Mouse (Mus musculus): Measurements from ENCODE around the gene Sult6b2. TPM values are rescaled to one million over a fixed set of nuclear protein-coding genes. Genes with fewer than 3 reads are reported as not detected.
A peak's percentile ranks its signal among the peaks of the same experiment; 100 is the strongest.

The Sult6b2 gene
- total RNA-seq, 2 experiments from 2014 or later = not detected

- ATAC-seq (replicated peaks; ENCODE audit: poor library complexity) = no peak
Measured at GRCm38 (mm10) chr6:142812969-142813368, 8.7 kb upstream of the Sult6b2 start.

DNA sequence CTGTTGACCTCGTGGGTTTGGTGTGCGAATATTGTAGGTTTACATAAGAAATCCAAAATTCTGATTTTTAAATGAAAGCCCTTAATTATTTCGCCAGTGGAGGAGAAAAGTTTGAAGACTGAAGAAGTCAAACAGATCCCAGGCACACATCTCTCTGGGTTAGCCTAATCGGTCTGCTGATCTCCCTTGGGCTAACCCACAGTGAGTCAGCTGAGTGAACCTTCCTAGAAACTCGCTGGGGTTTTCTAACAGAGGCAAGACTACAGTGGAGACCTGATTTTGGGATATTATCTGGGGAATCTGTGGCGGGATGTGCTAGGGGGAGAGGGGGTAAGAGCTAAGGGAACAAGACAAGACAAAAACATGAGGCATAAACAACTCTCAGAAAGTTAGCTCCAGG is 5.9 kb upstream of the Sult6b2 start:
- ATAC-seq (replicated peaks; ENCODE audit: poor library complexity) = peak; percentile 27; the same call in 1 of the 2 replicates

- 0 out of 2 replicates have a peak, but pooled peaks have one; percentile 15 for ATAC-seq (replicated peaks; ENCODE audit: poor library complexity)
Measured at GRCm38 (mm10) chr6:142809373-142810098, 5.2 kb upstream of the Sult6b2 start.

- ATAC-seq (replicated peaks; ENCODE audit: poor library complexity) = peak; percentile 89
Measured at GRCm38 (mm10) chr6:142806326-142806725, 2.0 kb upstream of the Sult6b2 start.

DNA sequence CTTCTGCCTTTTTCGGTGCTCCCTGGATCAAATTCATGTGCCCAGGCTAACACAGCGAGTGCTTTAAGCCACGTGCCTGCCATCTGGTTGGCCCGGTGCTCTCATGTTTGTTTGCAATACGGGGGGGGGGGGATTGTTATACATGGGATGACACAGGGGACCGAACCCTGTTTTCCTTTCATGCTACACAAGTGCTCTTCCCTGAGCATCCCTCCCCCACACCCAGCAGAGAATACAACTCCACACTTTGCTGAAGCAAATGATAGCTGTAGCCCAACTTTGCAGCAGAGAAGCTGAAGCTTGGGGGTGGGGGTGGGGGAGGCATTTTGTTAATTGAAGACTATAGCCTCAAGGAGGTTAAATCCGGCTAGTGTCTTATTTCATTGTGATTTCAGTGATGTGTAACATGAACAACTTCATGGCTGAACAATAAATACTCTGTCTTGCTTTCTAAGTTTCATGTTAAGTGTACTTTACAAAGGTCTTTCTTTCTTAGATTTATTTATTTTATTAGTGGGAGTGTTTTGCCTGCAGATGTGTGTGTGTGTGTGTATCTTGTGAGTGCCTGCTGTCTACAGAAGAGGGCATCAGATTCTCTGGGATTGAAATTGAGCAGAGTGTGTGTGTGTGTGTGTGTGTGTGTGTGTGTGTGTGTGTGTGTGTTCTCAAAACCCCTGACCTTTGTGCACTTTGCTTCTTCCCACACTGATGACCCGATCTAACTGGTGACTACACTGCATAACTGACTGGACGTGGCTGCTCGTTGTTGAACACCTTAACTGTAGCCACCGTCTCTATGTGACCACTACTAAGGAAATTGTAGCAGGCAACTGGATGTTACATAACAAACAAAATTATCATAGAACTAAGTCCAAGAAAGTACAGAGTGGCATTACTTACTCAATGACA is 1.4 kb downstream of the Sult6b2 start:
- no peak for ATAC-seq (replicated peaks; ENCODE audit: poor library complexity)

- ATAC-seq (replicated peaks; ENCODE audit: poor library complexity) = no peak
Measured at GRCm38 (mm10) chr6:142801687-142802086, 2.6 kb downstream of the Sult6b2 start.

GRCm38 (mm10) chr6:142799704-142800374 is 4.5 kb downstream of the Sult6b2 start:
- ATAC-seq (replicated peaks; ENCODE audit: poor library complexity) = peak; percentile 38; the same call in 1 of the 2 replicates

- no peak for ATAC-seq (replicated peaks; ENCODE audit: poor library complexity)
Measured at GRCm38 (mm10) chr6:142798837-142799236, 5.5 kb downstream of the Sult6b2 start.

DNA sequence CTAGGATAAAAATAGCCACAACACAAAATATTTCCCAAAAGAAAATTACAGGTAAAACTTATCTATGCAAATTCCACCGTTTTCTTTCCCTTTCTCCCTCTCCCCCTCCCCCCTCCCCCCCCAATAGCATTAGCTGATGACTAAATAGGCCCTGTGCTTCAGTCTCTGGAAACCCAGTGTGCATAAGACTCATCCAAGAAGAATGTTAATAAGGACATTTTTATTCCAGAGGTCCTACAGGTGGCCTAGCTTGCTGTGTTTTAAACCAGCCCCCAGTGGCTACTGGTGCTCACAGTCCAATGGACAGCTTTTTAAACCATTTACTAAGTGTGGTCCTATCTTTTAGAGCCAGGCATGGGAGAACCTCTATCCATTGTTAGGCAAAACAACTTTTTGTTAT is 6.3 kb downstream of the Sult6b2 start:
- ATAC-seq (replicated peaks; ENCODE audit: poor library complexity) = no peak

DNA sequence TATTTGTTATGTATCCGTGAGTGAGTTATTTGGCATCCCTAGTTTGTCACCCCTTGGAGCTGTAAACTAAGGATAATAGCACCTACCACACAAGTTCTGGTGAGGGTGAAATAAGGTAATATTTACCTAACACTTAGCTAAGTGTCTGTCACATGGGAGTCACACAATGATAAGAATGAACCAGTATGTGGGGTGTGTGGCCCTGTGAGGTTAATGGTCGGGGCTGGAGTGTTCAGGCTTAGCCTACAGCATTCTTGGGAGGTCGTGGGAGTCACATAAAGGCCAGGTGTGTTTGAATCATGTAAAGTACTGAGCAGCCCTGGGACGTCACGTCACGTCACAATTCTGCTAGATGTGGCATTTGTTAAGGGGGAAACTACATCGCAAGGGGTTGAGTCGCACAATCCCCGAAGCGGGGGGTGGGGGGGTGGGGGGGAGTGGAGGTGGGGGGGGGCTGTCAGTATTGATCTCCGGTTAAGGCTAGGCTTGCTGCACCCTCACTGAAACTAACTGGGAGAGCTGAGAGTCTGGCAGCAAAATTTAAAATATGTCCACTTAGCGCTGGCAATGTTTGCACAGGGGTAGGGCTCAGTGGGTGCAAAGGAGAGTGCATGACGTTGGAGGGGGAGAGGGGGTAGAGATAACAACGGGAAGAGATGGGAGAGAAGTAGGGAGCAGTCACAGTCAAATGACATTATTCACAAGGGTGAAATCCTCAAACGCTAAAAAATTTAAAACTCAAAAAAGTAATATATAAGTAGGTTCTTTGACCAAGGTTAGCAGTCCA is 8.5 kb downstream of the Sult6b2 start:
- ATAC-seq (replicated peaks; ENCODE audit: poor library complexity) = no peak

- no peak for ATAC-seq (replicated peaks; ENCODE audit: poor library complexity)
Measured at GRCm38 (mm10) chr6:142795087-142795486, 9.2 kb downstream of the Sult6b2 start.

DNA sequence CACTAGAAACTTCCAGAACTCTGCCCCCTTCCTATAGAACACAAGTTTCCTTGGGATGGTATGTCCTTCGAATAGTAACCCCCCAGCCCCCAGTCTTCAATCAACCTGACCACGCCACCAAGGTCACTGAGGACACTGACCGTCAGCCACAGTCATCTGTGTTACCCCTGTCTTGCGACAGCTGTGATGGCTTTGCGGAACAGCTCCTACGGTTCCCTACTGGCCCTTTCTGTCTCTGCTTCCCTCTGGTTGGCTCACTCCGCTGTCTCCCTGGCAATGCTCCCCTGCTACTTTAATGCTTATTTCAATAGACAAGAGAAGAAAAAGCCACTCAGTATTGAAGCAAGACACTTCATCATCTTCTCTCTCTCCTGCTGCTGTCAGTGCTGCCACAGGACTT is 10.8 kb downstream of the Sult6b2 start:
- peak; percentile 58 for ATAC-seq (replicated peaks; ENCODE audit: poor library complexity)

GRCm38 (mm10) chr6:142792241-142792968 is 11.9 kb downstream of the Sult6b2 start:
- peak; percentile 66 for ATAC-seq (replicated peaks; ENCODE audit: poor library complexity)

- ATAC-seq (replicated peaks; ENCODE audit: poor library complexity) = no peak
Measured at GRCm38 (mm10) chr6:142789736-142790135, 14.6 kb downstream of the Sult6b2 start.

DNA sequence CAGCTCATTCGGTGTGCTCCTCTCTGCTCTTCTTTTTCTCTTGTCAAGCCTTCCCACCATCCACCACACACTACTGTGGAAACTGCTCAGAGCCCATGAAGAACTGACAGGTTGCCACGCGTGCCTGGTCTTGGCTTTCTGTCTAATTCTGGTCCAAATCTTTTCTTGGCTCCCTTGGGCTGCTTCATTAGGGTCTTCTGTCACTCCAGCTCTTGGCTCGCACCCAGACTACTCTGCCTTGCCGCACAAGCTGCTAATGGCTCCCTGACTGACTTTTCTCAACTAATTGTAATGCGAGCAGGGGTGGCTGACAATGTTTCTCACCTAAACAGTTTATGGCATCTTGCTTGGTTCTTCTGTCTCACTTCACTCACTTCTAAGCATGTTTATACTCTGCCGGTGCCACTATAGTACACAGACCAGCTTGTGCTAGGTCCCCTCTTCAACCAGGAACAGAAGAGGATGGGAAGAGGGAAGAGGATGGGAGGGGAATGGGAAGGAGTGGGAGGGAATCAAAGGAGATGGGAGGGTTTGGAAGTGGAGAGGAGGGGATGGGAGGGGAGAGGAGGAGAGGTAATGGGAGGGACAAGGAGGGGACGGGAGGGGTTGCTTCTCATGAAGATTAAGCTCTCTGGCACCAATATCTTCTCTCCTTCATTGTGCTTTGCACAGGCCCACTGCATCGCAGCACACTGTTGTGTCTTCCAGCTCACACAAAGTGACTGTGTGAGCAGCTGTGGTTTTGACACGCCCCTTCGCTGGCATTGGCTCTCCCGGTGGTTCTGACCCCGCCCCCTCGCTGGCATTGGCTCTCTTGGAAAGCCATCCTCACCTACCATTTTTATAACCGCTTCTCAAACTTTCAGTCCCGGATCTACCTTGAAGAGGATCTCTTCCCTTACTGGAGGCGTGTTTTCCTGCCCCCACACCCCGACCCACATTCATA is 16.0 kb downstream of the Sult6b2 start:
- no peak for ATAC-seq (replicated peaks; ENCODE audit: poor library complexity)

GRCm38 (mm10) chr6:142786106-142786505 is 18.2 kb downstream of the Sult6b2 start:
- ATAC-seq (replicated peaks; ENCODE audit: poor library complexity) = no peak

DNA sequence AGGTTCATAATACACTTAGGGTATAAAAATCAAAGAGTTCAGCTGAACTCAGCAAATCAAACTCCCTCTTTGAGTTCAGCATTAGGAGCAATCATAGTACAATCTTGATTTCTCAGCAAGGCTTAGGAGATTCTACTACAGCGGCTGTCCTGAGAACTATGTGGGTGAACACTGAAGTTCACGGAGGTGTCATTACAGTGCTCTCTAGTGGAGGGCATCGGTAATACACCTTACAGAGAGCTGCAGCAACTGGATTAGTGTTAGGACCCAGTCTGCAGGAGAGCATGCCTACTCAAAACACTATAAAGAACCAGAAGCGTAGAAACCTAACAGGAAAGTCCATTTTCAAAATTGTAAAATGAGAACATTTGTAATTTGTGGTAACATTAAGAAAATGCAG is 19.0 kb downstream of the Sult6b2 start:
- ATAC-seq (replicated peaks; ENCODE audit: poor library complexity) = peak; percentile 96

DNA sequence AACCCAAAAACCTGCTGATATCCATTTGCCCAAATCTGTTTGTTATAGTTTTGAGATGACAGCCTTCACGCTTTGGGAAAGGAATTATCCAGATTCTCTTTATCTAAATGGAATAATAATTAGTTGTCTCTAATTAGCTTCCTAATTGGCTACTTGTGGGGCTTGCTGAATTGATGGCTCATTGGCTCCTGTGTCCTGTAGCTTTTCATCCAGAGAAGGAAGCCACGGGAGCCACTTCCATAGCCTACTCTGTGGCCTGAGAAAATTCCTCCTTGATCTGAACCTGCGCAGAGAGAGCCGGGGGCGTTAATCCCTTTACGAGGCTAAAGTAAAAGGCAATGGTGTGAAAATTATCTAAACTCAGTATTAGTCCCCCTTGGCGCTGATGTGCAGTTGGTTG is 23.0 kb downstream of the Sult6b2 start:
- no peak for ATAC-seq (replicated peaks; ENCODE audit: poor library complexity)

- ATAC-seq (replicated peaks; ENCODE audit: poor library complexity) = no peak
Measured at GRCm38 (mm10) chr6:142780574-142781033, 23.7 kb downstream of the Sult6b2 start.
